ENCODE assay signal across 8 mouse cellular contexts in the genomic region with DNA sequence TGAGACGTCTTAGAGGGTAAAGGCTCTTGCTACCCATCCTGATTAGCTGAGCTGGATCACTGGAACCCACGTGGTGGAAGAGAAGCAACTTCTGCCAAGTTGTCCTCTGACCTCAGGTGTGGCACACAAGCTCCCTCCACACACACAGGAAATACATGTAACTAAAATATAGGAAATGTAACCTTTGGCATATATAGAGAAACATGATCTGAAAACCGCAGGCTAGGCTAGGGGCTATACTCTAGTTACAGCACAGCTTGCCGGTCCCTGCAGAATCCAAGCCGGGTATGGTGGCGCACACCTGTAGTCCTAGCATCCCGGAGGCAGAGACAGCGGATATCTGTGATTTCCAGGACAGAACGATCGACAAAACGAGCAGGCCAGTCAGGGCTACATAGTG. TPM values are rescaled to one million over a fixed set of nuclear protein-coding genes. Genes with fewer than 3 reads are reported as not detected.
A peak's percentile ranks its signal among the peaks of the same experiment; 100 is the strongest.
DNase-seq lines count a peak whose midpoint lies in the region; ATAC-seq lines count a peak whose summit lies in the region.

No protein-coding gene starts in this region.

- peaks cover 24% of the 10 kb centered on the region for H3K4me1 ChIP-seq in forebrain, embryonic 13.5 days
- H3K4me1 ChIP-seq in limb, embryonic 15.5 days = peaks cover 14% of the 10 kb centered on the region
- H3K4me1 ChIP-seq in stomach, embryonic 14.5 days (ENCODE audit: control insufficient read depth, insufficient read depth, low read length) = peaks cover 10% of the 10 kb centered on the region; the same call in 1 of the 2 replicates

- 2% methylated on average over 11 of the region's 11 CpGs for WGBS in forebrain, embryonic 13.5 days
- WGBS in limb, embryonic 15.5 days = under 1% methylated on average over 11 of the region's 11 CpGs
- WGBS in stomach, embryonic 14.5 days = under 1% methylated on average over 11 of the region's 11 CpGs

- no peaks in the 10 kb centered on the region for H3K9me3 ChIP-seq in forebrain, embryonic 13.5 days (replicated peaks)
- H3K9me3 ChIP-seq in limb, embryonic 15.5 days = no peaks in the 10 kb centered on the region
- H3K9me3 ChIP-seq in stomach, embryonic 14.5 days (ENCODE audit: control insufficient read depth, low read depth, low read length) = no peaks in the 10 kb centered on the region

- H3K36me3 ChIP-seq in forebrain, embryonic 13.5 days (ENCODE audit: poor library complexity, severe bottlenecking) = peaks cover 18% of the 10 kb centered on the region
- peaks cover 14% of the 10 kb centered on the region; the same call in 1 of the 2 replicates for H3K36me3 ChIP-seq in limb, embryonic 15.5 days
- peaks cover 13% of the 10 kb centered on the region; the same call in 1 of the 2 replicates for H3K36me3 ChIP-seq in stomach, embryonic 14.5 days (ENCODE audit: control insufficient read depth, insufficient read depth, low read length)

- peak overlapping the region; percentile 89 for H3K27ac ChIP-seq in forebrain, embryonic 13.5 days
- H3K27ac ChIP-seq in limb, embryonic 15.5 days = peak overlapping the region; percentile 93
- peak overlapping the region; percentile 89 for H3K27ac ChIP-seq in stomach, embryonic 14.5 days (ENCODE audit: low read length)

- H3K4me3 ChIP-seq in forebrain, embryonic 13.5 days = peak overlapping the region; percentile 80
- H3K4me3 ChIP-seq in limb, embryonic 15.5 days = peak overlapping the region; percentile 69
- H3K4me3 ChIP-seq in stomach, embryonic 14.5 days (ENCODE audit: low read depth, low read length) = peak overlapping the region; percentile 76

- peak overlapping the region; percentile 96 for H3K4me2 ChIP-seq in forebrain, embryonic 13.5 days
- peak overlapping the region; percentile 85 for H3K4me2 ChIP-seq in limb, embryonic 15.5 days
- peak overlapping the region; percentile 85 for H3K4me2 ChIP-seq in stomach, embryonic 14.5 days (replicated peaks; ENCODE audit: low read depth, low read length)

- peak; percentile 52 for DNase-seq in kidney, adult 9 months
- no peak for DNase-seq in kidney, postnatal 10 days
- peak; percentile 33 for DNase-seq in NIH3T3 (ENCODE audit: low read depth)
- no peak for DNase-seq in layer of hippocampus, postnatal 10 days (ENCODE audit: low spot score in 2 of 2)
- DNase-seq in left cerebral cortex, postnatal 14 days (ENCODE audit: low spot score in 2 of 2) = no peak

- H3K9ac ChIP-seq in forebrain, embryonic 13.5 days = peak overlapping the region; percentile 85
- peak overlapping the region; percentile 67 for H3K9ac ChIP-seq in limb, embryonic 15.5 days
- H3K9ac ChIP-seq in stomach, embryonic 14.5 days (replicated peaks; ENCODE audit: low read depth, low read length) = peak overlapping the region; percentile 67

- peak; percentile 55 for ATAC-seq in forebrain, embryonic 13.5 days
- no peak for ATAC-seq in limb, embryonic 15.5 days (ENCODE audit: insufficient number of reproducible peaks, low FRiP score, low TSS enrichment, low read depth)
- no peak for ATAC-seq in stomach, embryonic 14.5 days (ENCODE audit: insufficient number of reproducible peaks, insufficient read depth, low FRiP score, low read depth)

- intact Hi-C loops in left cerebral cortex, postnatal 14 days (cut with DNase I) = loop anchor here (5.0 kb wide), 1 partner anchor 267 kb away; no protein-coding TSS in a partner anchor

- H3K27me3 ChIP-seq in forebrain, embryonic 13.5 days = no peaks in the 10 kb centered on the region
- H3K27me3 ChIP-seq in limb, embryonic 15.5 days = no peaks in the 10 kb centered on the region
- no peaks in the 10 kb centered on the region for H3K27me3 ChIP-seq in stomach, embryonic 14.5 days (ENCODE audit: control insufficient read depth, insufficient read depth, low read length)

RNA-seq across cellular contexts. Expression of gene Thumpd3, which starts 0.5 kb away (rescaled TPM):
- 62.9 and 63.2 TPM in 2 replicates for polyA plus RNA-seq in forebrain, embryonic 13.5 days (2015; fragmentation: Nextera tagmentation; extraction: Ambion mirVana)
- 45.1 and 46.7 TPM in 2 replicates for polyA plus RNA-seq in limb, embryonic 15.5 days (2015; fragmentation: Nextera tagmentation; extraction: Ambion mirVana)
- 42.6 and 47.0 TPM in 2 replicates for polyA plus RNA-seq in stomach, embryonic 14.5 days (2014; fragmentation: Nextera tagmentation; extraction: Ambion mirVana)
- 10 to 100 TPM; 38.5 to 41.6 TPM for total RNA-seq in layer of hippocampus, postnatal 10 days (2021)
- 10 to 100 TPM; 29.2 to 29.7 TPM for total RNA-seq in left cerebral cortex, postnatal 14 days (2021)

RNA-seq across cellular contexts. Expression of gene Setd5, which starts 31.6 kb away (rescaled TPM):
- polyA plus RNA-seq in forebrain, embryonic 13.5 days (2015; fragmentation: Nextera tagmentation; extraction: Ambion mirVana) = 56.9 and 63.3 TPM in 2 replicates
- 77.3 and 79.8 TPM in 2 replicates for polyA plus RNA-seq in limb, embryonic 15.5 days (2015; fragmentation: Nextera tagmentation; extraction: Ambion mirVana)
- 114 and 123 TPM in 2 replicates for polyA plus RNA-seq in stomach, embryonic 14.5 days (2014; fragmentation: Nextera tagmentation; extraction: Ambion mirVana)
- total RNA-seq in layer of hippocampus, postnatal 10 days (2021) = 100 to 1,000 TPM; 130 TPM
- total RNA-seq in left cerebral cortex, postnatal 14 days (2021) = 100 to 1,000 TPM; 131 TPM

Comparison
In these comparisons a context has a peak if more than half of its experiments do, and no peak if none do; other contexts are left out.
1. DNase-seq: peak in kidney, adult 9 months (single experiment) and NIH3T3 (single experiment); none in kidney, postnatal 10 days (single experiment), layer of hippocampus, postnatal 10 days (0 of 2) and left cerebral cortex, postnatal 14 days (0 of 2).
2. Peak in every context shown above with its lines, with median percentiles within 50 percentile points of each other: H3K27ac ChIP-seq, H3K4me2 ChIP-seq, H3K4me3 ChIP-seq and H3K9ac ChIP-seq.